Mouse (Mus musculus) adrenal gland, adult 2 months (tissue): ENCODE results near the gene Aoah. TPM values are rescaled to one million over a fixed set of nuclear protein-coding genes. Genes with fewer than 3 reads are reported as not detected.

ENCODE experiments used
- DNase-seq: peaks from one replicate; pipeline ENCODE4 v3.0.0; 2021
- polyA plus RNA-seq: library from polyadenylated mRNA; depleted of rRNA; stranded (reverse); fragments of >200 nt; gene quantifications from 2 replicates; pipeline ENCODE4 v1.2.3, GENCODE M21; 2012
- total RNA-seq, 2 experiments: library from RNA; stranded (reverse); gene quantifications; 2 replicates each; pipeline ENCODE4 v1.2.3; 2021

Aoah gene
- total and polyA plus RNA-seq, 3 experiments: 0.34 to 1.6 (median 1.1) TPM

GRCm38 (mm10) chr13:21074847-21075246 lies 280.9 kb downstream of the Aoah start, which contains the start of gene Olfr1370:
TSS of gene Olfr1370 (minus strand) at chr13:21074947.
- DNase-seq: no peak

- DNase-seq: no peak
Measured at GRCm38 (mm10) chr13:21082686-21083085, 288.8 kb downstream of the Aoah start.
